Mouse (Mus musculus) gastrocnemius, adult 2 months (tissue): ENCODE measurements around the gene Krt8. TPM values are rescaled to one million over a fixed set of nuclear protein-coding genes. Genes with fewer than 3 reads are reported as not detected.

Experiments used
- DNase-seq: peaks from one replicate; pipeline ENCODE4 v3.0.0; 2022
- H3K27ac ChIP-seq: fragments of 200-600 bp; 2 replicates; pipeline ENCODE4 v1.8.1; 2022; ENCODE audit warnings: mild to moderate bottlenecking
- H3K4me3 ChIP-seq: fragments of 200-600 bp; 2 replicates; pipeline ENCODE4 v1.8.1; 2022; ENCODE audit warnings: mild to moderate bottlenecking, moderate library complexity
- CTCF ChIP-seq: fragments of 200-600 bp; IDR thresholded peaks from 2 replicates; pipeline ENCODE4 v1.8.1; 2022; ENCODE audit warnings: antibody characterized with exemption, mild to moderate bottlenecking, moderate library complexity
- intact Hi-C: fragments of 180-260 bp; cut with DNase I; formaldehyde crosslinking; loops from one replicate; pipeline ENCODE4 v1.15.1; 2025
- total RNA-seq, 2 experiments: library from RNA; stranded (reverse); gene quantifications; 2 replicates each; pipeline ENCODE4 v1.2.3; 2021

The Krt8 gene
- total RNA-seq, 2 experiments from 2014 or later = not detected

DNA sequence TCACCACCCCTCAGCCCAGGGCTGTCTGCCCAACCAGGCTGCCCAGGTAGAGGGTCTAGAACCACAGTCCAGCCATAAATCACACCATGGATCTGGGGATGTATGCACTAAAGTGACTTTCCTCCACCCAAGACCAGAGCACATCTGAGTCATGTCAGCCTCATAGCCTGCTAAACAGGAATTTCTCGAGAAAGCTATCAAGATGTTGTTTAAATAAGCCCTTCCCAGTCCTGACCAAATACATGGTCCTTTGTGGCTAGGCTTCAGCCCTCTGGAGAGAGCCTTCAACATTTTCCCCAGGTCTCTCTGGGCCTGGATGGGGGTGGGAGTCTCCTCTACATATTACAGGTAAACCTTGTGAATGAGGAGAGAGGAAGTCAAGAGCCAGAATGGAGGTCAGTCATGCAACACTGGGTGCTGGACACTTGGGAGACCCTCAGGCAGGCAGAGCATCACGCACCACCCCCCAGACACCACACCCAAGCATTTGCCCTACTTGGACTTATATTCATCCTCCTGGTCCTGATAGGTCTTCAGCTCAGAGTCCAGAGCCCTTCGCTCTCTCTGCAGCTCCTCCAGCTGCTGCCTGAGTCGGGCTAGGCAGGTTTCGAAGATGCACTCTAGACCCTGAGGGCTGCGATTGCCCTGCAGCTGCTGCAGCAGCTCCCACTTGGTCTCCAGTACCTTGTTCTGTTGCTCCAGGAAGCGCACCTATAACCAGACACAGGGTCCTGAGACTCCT lies 51.4 kb downstream of the Krt8 start:
- no peak for TF ChIP-seq CTCF
- DNase-seq = no peak
- intact Hi-C loops = no loop called here

More for the DNA sequence above, 51.4 kb downstream of the Krt8 start:
- Histone ChIP-seq H3K4me3 (no peak overlapping the region), H3K27ac (no peak overlapping the region)

Other genes starting within 250 kb of the Krt8 start
- gene Krt72, start 218.0 kb downstream of the Krt8 start, total RNA-seq = not detected
- gene Krt73, start 202.1 kb downstream of the Krt8 start, total RNA-seq = not detected
- gene Krt2, start 186.3 kb downstream of the Krt8 start, total RNA-seq = not detected
- not detected for gene Krt1, start 153.7 kb downstream of the Krt8 start, total RNA-seq
- not detected for gene Krt77, start 134.8 kb downstream of the Krt8 start, total RNA-seq
- not detected for gene Krt76, start 111.6 kb downstream of the Krt8 start, total RNA-seq
- not detected for gene Krt4, start 79.7 kb downstream of the Krt8 start, total RNA-seq
- not detected for gene Krt79, start 64.2 kb downstream of the Krt8 start, total RNA-seq
- gene Krt78, start 50.2 kb downstream of the Krt8 start, total RNA-seq = not detected
- under 1 TPM in 1 of 2 experiments, not detected in 1; 0.33 TPM for gene Krt18, start 23.7 kb upstream of the Krt8 start, total RNA-seq
- gene Eif4b, start 69.3 kb upstream of the Krt8 start, total RNA-seq = 100 to 1,000 TPM; 187 to 246 TPM
- 10 to 100 TPM; 39.1 to 44.1 TPM for gene Tns2, start 95.9 kb upstream of the Krt8 start, total RNA-seq
- gene Spryd3, start 131.8 kb upstream of the Krt8 start, total RNA-seq = 1 to 10 TPM; 4.4 to 5.8 TPM
- 10 to 100 TPM; 34.3 to 87.7 TPM for gene Igfbp6, start 139.9 kb upstream of the Krt8 start, total RNA-seq
- gene Soat2, start 146.0 kb upstream of the Krt8 start, total RNA-seq = under 1 TPM in 1 of 2 experiments, not detected in 1; 0.14 TPM
- 10 to 100 TPM; 26.8 to 29.6 TPM for gene Zfp740, start 198.8 kb upstream of the Krt8 start, total RNA-seq
- gene Csad, start 200.2 kb upstream of the Krt8 start, total RNA-seq = 1 to 10 TPM; 5.8 to 8.8 TPM
- gene Itgb7, start 227.5 kb upstream of the Krt8 start, total RNA-seq = 1 to 10 TPM; 1.2 to 1.3 TPM